Mouse (Mus musculus): ENCODE measurements at regions not wholly inside any gene's neighbourhood (a gene's known extent, or its start where the extent isn't known, plus 50 kb on each side); places are given as distances from the start of the nearest gene placed in this dataset.
"Not testable (repeated sequence)": the region's sequence is repeated elsewhere in the genome, so short reads cannot be mapped to it uniquely, and the experiment has no call there.

- H3K4me1 ChIP-seq (ENCODE audit: control insufficient read depth, insufficient read depth, low read length), result peaks cover 14% of the 10 kb centered on the region
- H3K27ac ChIP-seq (ENCODE audit: insufficient read depth, low read depth, low read length), result no peak overlapping the region
- no peaks in the 10 kb centered on the region for H3K27me3 ChIP-seq (replicated peaks; ENCODE audit: control insufficient read depth, insufficient read depth, low read length)
- no peak overlapping the region for H3K4me3 ChIP-seq (ENCODE audit: insufficient read depth, low read depth, low read length)
- TF ChIP-seq CTCF (conservative IDR thresholded peaks at IDR 0.05; ENCODE audit: insufficient read depth, insufficient read length, low read depth, low read length) (no peak), POLR2A (IDR thresholded peaks at IDR 0.05; ENCODE audit: low read depth, low read length) (no peak)
- no peaks in the 10 kb centered on the region for H3K36me3 ChIP-seq (ENCODE audit: control insufficient read depth, insufficient read depth, low read length)
- 80% methylated on average over 3 of the region's 3 CpGs for WGBS
- no peak for DNase-seq
Measured at GRCm38 (mm10) chr12:8439957-8440356, 59.9 kb downstream of the Rhob start.

GRCm38 (mm10) chr12:8439486-8439885 is 60.3 kb downstream of the Rhob start:
- no peak overlapping the region for H3K4me3 ChIP-seq (ENCODE audit: insufficient read depth, low read depth, low read length)
- no peak for DNase-seq
- no peaks in the 10 kb centered on the region for H3K27me3 ChIP-seq (replicated peaks; ENCODE audit: control insufficient read depth, insufficient read depth, low read length)
- peaks cover 14% of the 10 kb centered on the region for H3K4me1 ChIP-seq (ENCODE audit: control insufficient read depth, insufficient read depth, low read length)
- WGBS, result 96% methylated on average over 4 of the region's 4 CpGs
- H3K36me3 ChIP-seq (ENCODE audit: control insufficient read depth, insufficient read depth, low read length), result no peaks in the 10 kb centered on the region
- H3K27ac ChIP-seq (ENCODE audit: insufficient read depth, low read depth, low read length), result no peak overlapping the region
- TF ChIP-seq POLR2A (IDR thresholded peaks at IDR 0.05; ENCODE audit: low read depth, low read length), result no peak
- no peak for TF ChIP-seq CTCF (conservative IDR thresholded peaks at IDR 0.05; ENCODE audit: insufficient read depth, insufficient read length, low read depth, low read length)

GRCm38 (mm10) chr12:8438638-8439037 is 61.2 kb downstream of the Rhob start:
- Histone ChIP-seq H3K27me3 (replicated peaks; ENCODE audit: control insufficient read depth, insufficient read depth, low read length) (no peaks in the 10 kb centered on the region), H3K27ac (ENCODE audit: insufficient read depth, low read depth, low read length) (no peak overlapping the region), H3K4me3 (ENCODE audit: insufficient read depth, low read depth, low read length) (no peak overlapping the region), H3K36me3 (ENCODE audit: control insufficient read depth, insufficient read depth, low read length) (no peaks in the 10 kb centered on the region), H3K4me1 (ENCODE audit: control insufficient read depth, insufficient read depth, low read length) (peaks cover 14% of the 10 kb centered on the region)
- DNase-seq, result no peak
- WGBS, result 73% methylated on average over 4 of the region's 4 CpGs
- no peak for TF ChIP-seq POLR2A (IDR thresholded peaks at IDR 0.05; ENCODE audit: low read depth, low read length)
- no peak for TF ChIP-seq CTCF (conservative IDR thresholded peaks at IDR 0.05; ENCODE audit: insufficient read depth, insufficient read length, low read depth, low read length)

GRCm38 (mm10) chr12:8436976-8437580 is 62.7 kb downstream of the Rhob start:
- peak; percentile 69 for DNase-seq
- 77% methylated on average over 6 of the region's 6 CpGs for WGBS
- Histone ChIP-seq H3K4me1 (ENCODE audit: control insufficient read depth, insufficient read depth, low read length) (peaks cover 11% of the 10 kb centered on the region), H3K36me3 (ENCODE audit: control insufficient read depth, insufficient read depth, low read length) (no peaks in the 10 kb centered on the region), H3K27ac (ENCODE audit: insufficient read depth, low read depth, low read length) (peak overlapping the region; percentile 10; the same call in 1 of the 2 replicates), H3K4me3 (ENCODE audit: insufficient read depth, low read depth, low read length) (no peak overlapping the region), H3K27me3 (replicated peaks; ENCODE audit: control insufficient read depth, insufficient read depth, low read length) (no peaks in the 10 kb centered on the region)
- TF ChIP-seq CTCF (conservative IDR thresholded peaks at IDR 0.05; ENCODE audit: insufficient read depth, insufficient read length, low read depth, low read length), result no peak
- TF ChIP-seq POLR2A (IDR thresholded peaks at IDR 0.05; ENCODE audit: low read depth, low read length), result no peak

GRCm38 (mm10) chr12:8436553-8436952 is 63.3 kb downstream of the Rhob start:
- peak overlapping the region; percentile 10; the same call in 1 of the 2 replicates for H3K27ac ChIP-seq (ENCODE audit: insufficient read depth, low read depth, low read length)
- no peak for DNase-seq
- TF ChIP-seq CTCF (conservative IDR thresholded peaks at IDR 0.05; ENCODE audit: insufficient read depth, insufficient read length, low read depth, low read length) (no peak), POLR2A (IDR thresholded peaks at IDR 0.05; ENCODE audit: low read depth, low read length) (no peak)
- H3K27me3 ChIP-seq (replicated peaks; ENCODE audit: control insufficient read depth, insufficient read depth, low read length), result no peaks in the 10 kb centered on the region
- H3K4me1 ChIP-seq (ENCODE audit: control insufficient read depth, insufficient read depth, low read length), result peaks cover 15% of the 10 kb centered on the region; the same call in 1 of the 2 replicates
- 68% methylated on average over 5 of the region's 5 CpGs for WGBS
- no peak overlapping the region for H3K4me3 ChIP-seq (ENCODE audit: insufficient read depth, low read depth, low read length)
- no peaks in the 10 kb centered on the region for H3K36me3 ChIP-seq (ENCODE audit: control insufficient read depth, insufficient read depth, low read length)

GRCm38 (mm10) chr12:8435651-8436348 is 64.0 kb downstream of the Rhob start:
- H3K27me3 ChIP-seq (replicated peaks; ENCODE audit: control insufficient read depth, insufficient read depth, low read length); H3K4me3 ChIP-seq (ENCODE audit: insufficient read depth, low read depth, low read length); H3K4me1 ChIP-seq (ENCODE audit: control insufficient read depth, insufficient read depth, low read length); H3K27ac ChIP-seq (ENCODE audit: insufficient read depth, low read depth, low read length); DNase-seq; H3K36me3 ChIP-seq (ENCODE audit: control insufficient read depth, insufficient read depth, low read length): not testable (repeated sequence)
- WGBS, result 65% methylated on average over 3 of the region's 3 CpGs

GRCm38 (mm10) chr12:8428228-8428990 is 71.4 kb downstream of the Rhob start:
- WGBS, result 67% methylated on average over 5 of the region's 5 CpGs
- Histone ChIP-seq H3K36me3 (ENCODE audit: control insufficient read depth, insufficient read depth, low read length) (no peaks in the 10 kb centered on the region), H3K27ac (ENCODE audit: insufficient read depth, low read depth, low read length) (no peak overlapping the region), H3K27me3 (replicated peaks; ENCODE audit: control insufficient read depth, insufficient read depth, low read length) (no peaks in the 10 kb centered on the region), H3K4me1 (ENCODE audit: control insufficient read depth, insufficient read depth, low read length) (peaks cover 5% of the 10 kb centered on the region; the same call in 1 of the 2 replicates), H3K4me3 (ENCODE audit: insufficient read depth, low read depth, low read length) (no peak overlapping the region)
- DNase-seq, result peak; percentile 68
- TF ChIP-seq POLR2A (IDR thresholded peaks at IDR 0.05; ENCODE audit: low read depth, low read length) (no peak), CTCF (conservative IDR thresholded peaks at IDR 0.05; ENCODE audit: insufficient read depth, insufficient read length, low read depth, low read length) (no peak)

Data from kidney, adult 2 months (tissue).